Mouse (Mus musculus): ENCODE data around the gene Slc7a3. TPM values are rescaled to one million over a fixed set of nuclear protein-coding genes. Genes with fewer than 3 reads are reported as not detected.
A peak's percentile ranks its signal among the peaks of the same experiment; 100 is the strongest.
"Not testable (repeated sequence)": the region's sequence is repeated elsewhere in the genome, so short reads cannot be mapped to it uniquely, and the experiment has no call there.

The Slc7a3 gene
- polyA plus RNA-seq, 1 experiment from 2014 or later, result 1.8 TPM

DNA sequence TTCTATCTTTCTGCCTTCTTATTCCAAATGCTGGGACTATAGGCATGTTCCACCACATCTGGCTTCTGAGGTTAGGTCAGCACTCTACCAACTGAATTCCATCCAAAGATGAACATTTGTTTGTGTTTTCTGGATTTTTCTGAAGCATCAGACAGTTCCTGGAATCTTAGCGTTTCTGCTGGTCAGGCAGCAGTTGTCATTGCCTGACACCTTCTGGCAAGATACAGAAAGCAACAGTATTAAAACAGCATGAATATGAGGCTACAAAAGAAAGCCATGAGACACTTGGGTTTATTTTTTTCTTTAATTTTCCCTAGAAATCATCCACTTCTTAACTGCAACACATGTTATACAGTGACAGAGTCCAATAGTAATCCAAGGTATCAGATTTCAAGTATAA is 34.7 kb upstream of the Slc7a3 start:
- ATAC-seq (ENCODE audit: low FRiP score, low TSS enrichment) (no peak), DNase-seq (ENCODE audit: low spot score) (no peak)
- 42% methylated on average over 1 of the region's 1 CpGs for WGBS
- Histone ChIP-seq H3K4me2 (replicated peaks; ENCODE audit: low read depth) (no peak overlapping the region), H3K4me3 (ENCODE audit: low read depth, low read length) (no peak overlapping the region), H3K4me1 (replicated peaks; ENCODE audit: control insufficient read depth, insufficient read depth) (no peaks in the 10 kb centered on the region), H3K27me3 (ENCODE audit: control insufficient read depth, insufficient read depth, low read length) (no peaks in the 10 kb centered on the region), H3K36me3 (ENCODE audit: control insufficient read depth, insufficient read depth, low read length) (no peaks in the 10 kb centered on the region), H3K9ac (ENCODE audit: low read length) (no peak overlapping the region), H3K27ac (replicated peaks) (no peak overlapping the region), H3K9me3 (ENCODE audit: control insufficient read depth, low read length) (no peaks in the 10 kb centered on the region)
- TF ChIP-seq CTCF (IDR thresholded peaks at IDR 0.05; ENCODE audit: low read depth) (peak; percentile 66), EP300 (optimal IDR thresholded peaks at IDR 0.05) (no peak)

DNA sequence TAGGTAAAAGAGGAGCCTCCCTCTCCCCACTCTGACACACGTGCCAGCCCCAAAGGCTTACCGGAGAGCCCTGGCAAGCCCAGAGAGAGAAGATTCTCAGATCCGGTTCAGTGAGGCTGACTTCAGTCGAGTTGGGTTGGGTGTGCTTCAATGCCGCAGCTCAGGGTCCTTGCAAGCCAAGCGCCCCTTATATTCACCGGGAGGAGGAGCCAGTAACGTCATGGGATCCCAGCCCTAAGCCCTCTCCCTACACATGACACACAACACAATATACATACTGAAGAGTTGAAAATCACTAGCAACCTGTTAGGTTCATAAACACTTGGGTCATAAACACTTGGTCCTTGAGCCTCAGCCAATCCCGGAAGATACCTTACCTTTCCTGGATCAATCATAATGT is 609 bp downstream of the Slc7a3 start:
- H3K4me1 ChIP-seq (replicated peaks; ENCODE audit: control insufficient read depth, insufficient read depth); H3K9ac ChIP-seq (ENCODE audit: low read length); DNase-seq (ENCODE audit: low spot score); H3K27ac ChIP-seq (replicated peaks); ATAC-seq (ENCODE audit: low FRiP score, low TSS enrichment); H3K27me3 ChIP-seq (ENCODE audit: control insufficient read depth, insufficient read depth, low read length); H3K36me3 ChIP-seq (ENCODE audit: control insufficient read depth, insufficient read depth, low read length); H3K9me3 ChIP-seq (ENCODE audit: control insufficient read depth, low read length); H3K4me3 ChIP-seq (ENCODE audit: low read depth, low read length): not testable (repeated sequence)
- peak overlapping the region; percentile 43 for H3K4me2 ChIP-seq (replicated peaks; ENCODE audit: low read depth)
- 14% methylated on average over 5 of the region's 9 CpGs for WGBS

DNA sequence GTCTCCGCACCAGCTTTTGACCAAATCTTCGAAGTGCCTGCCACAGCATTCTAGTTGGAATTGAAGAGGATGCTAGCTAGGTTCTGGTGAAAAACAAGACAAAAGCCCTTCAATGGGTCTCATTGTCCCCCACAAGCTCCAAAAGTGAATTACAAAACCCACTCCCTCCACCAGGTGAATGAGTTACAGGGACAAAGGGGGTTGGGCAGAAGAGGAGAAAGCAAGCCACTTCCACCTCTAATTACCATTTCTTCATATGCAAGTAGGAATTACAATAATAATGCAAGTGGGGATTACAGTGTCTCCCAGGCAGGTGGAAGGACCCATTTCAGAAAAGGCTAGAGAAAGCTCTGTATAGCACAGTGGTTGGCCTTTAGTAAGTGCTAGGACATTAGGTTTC is 1.6 kb downstream of the Slc7a3 start:
- no peaks in the 10 kb centered on the region for H3K9me3 ChIP-seq (ENCODE audit: control insufficient read depth, low read length)
- H3K9ac ChIP-seq (ENCODE audit: low read length), result no peak overlapping the region
- DNase-seq (ENCODE audit: low spot score) (no peak), ATAC-seq (ENCODE audit: low FRiP score, low TSS enrichment) (no peak)
- H3K36me3 ChIP-seq (ENCODE audit: control insufficient read depth, insufficient read depth, low read length), result no peaks in the 10 kb centered on the region
- TF ChIP-seq EP300 (optimal IDR thresholded peaks at IDR 0.05) (no peak), CTCF (IDR thresholded peaks at IDR 0.05; ENCODE audit: low read depth) (no peak)
- no peak overlapping the region for H3K27ac ChIP-seq (replicated peaks)
- H3K27me3 ChIP-seq (ENCODE audit: control insufficient read depth, insufficient read depth, low read length), result no peaks in the 10 kb centered on the region
- no peak overlapping the region for H3K4me3 ChIP-seq (ENCODE audit: low read depth, low read length)
- 77% methylated on average over 2 of the region's 2 CpGs for WGBS
- no peaks in the 10 kb centered on the region for H3K4me1 ChIP-seq (replicated peaks; ENCODE audit: control insufficient read depth, insufficient read depth)
- no peak overlapping the region for H3K4me2 ChIP-seq (replicated peaks; ENCODE audit: low read depth)

DNA sequence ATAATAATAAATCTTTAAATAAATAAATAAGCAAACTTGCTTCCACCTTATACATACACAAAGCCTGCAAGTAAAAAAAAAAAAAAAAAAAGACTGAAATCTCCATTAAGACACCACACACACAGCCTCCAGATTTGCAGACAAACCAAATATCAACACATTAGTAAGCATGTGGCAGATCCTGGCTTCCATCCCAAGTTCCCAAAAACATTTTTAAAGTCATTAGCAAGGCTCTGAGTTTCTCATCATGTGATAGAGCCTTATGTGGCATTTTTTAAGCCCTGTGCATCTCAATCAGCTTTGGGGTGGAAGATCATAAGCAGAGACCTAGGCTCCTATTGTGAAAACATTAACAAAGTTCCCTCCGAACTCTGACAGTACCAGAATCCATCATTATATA is 20.6 kb downstream of the Slc7a3 start:
- no peak overlapping the region for H3K27ac ChIP-seq (replicated peaks)
- ATAC-seq (ENCODE audit: low FRiP score, low TSS enrichment), result no peak
- 48% methylated on average over 1 of the region's 1 CpGs for WGBS
- no peak overlapping the region for H3K4me2 ChIP-seq (replicated peaks; ENCODE audit: low read depth)
- H3K4me1 ChIP-seq (replicated peaks; ENCODE audit: control insufficient read depth, insufficient read depth), result no peaks in the 10 kb centered on the region
- TF ChIP-seq EP300 (optimal IDR thresholded peaks at IDR 0.05), result no peak
- no peak for TF ChIP-seq CTCF (IDR thresholded peaks at IDR 0.05; ENCODE audit: low read depth)
- no peaks in the 10 kb centered on the region for H3K27me3 ChIP-seq (ENCODE audit: control insufficient read depth, insufficient read depth, low read length)
- H3K4me3 ChIP-seq (ENCODE audit: low read depth, low read length), result no peak overlapping the region
- no peaks in the 10 kb centered on the region for H3K36me3 ChIP-seq (ENCODE audit: control insufficient read depth, insufficient read depth, low read length)
- no peaks in the 10 kb centered on the region for H3K9me3 ChIP-seq (ENCODE audit: control insufficient read depth, low read length)
- H3K9ac ChIP-seq (ENCODE audit: low read length), result no peak overlapping the region
- DNase-seq (ENCODE audit: low spot score), result no peak

DNA sequence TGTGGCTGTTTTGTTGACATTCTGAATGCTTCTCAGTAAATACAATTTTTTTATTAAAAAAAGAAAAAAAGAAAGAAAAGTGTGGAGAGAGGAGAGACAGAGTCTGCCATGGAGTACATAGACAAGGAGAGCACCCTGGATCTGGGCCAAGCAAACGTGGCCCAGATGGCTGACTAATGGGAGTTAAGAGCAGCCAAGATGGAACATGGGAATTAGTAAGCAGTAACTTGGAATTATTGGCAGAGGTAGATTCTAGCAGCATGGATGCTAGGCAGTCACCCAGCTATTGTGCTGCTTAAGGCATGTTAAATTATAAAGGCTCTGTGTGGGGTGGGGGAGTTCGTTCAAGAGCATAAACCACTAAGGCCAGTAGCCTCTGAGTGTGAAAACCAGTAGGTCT is 22.3 kb downstream of the Slc7a3 start:
- H3K27ac ChIP-seq (replicated peaks), result no peak overlapping the region
- H3K9ac ChIP-seq (ENCODE audit: low read length), result no peak overlapping the region
- 50% methylated on average over 2 of the region's 2 CpGs for WGBS
- H3K4me2 ChIP-seq (replicated peaks; ENCODE audit: low read depth), result no peak overlapping the region
- H3K4me3 ChIP-seq (ENCODE audit: low read depth, low read length), result no peak overlapping the region
- H3K27me3 ChIP-seq (ENCODE audit: control insufficient read depth, insufficient read depth, low read length), result no peaks in the 10 kb centered on the region
- TF ChIP-seq CTCF (IDR thresholded peaks at IDR 0.05; ENCODE audit: low read depth) (no peak), EP300 (optimal IDR thresholded peaks at IDR 0.05) (no peak)
- H3K4me1 ChIP-seq (replicated peaks; ENCODE audit: control insufficient read depth, insufficient read depth), result no peaks in the 10 kb centered on the region
- H3K36me3 ChIP-seq (ENCODE audit: control insufficient read depth, insufficient read depth, low read length), result no peaks in the 10 kb centered on the region
- ATAC-seq (ENCODE audit: low FRiP score, low TSS enrichment) (no peak), DNase-seq (ENCODE audit: low spot score) (no peak)
- no peaks in the 10 kb centered on the region for H3K9me3 ChIP-seq (ENCODE audit: control insufficient read depth, low read length)

DNA sequence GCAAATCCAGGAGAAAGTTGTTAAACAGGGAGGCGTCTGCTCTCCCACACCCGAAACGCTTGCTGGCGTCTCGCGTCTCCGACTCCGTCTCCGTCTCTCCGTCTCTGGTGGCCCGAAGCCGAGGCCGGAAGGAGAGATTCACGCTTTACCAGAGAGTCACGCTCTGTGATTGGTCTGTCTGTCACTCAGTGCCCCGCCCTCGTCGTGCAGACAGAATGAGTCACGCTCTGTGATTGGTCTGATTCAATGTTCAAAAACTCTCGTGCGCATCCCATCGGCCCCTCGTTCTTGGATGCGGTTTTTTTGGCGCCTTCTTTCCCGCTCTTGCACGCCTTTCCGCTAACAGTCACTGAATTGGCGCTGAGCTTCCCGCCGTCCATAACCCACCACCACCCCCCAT is 26.3 kb downstream of the Slc7a3 start, which contains the start of gene Tex11:
Gene Tex11, minus strand, starts transcription at position 127 of the 400 bp plus-strand sequence.
- Histone ChIP-seq H3K36me3 (ENCODE audit: control insufficient read depth, insufficient read depth, low read length) (no peaks in the 10 kb centered on the region), H3K4me2 (replicated peaks; ENCODE audit: low read depth) (no peak within 1 kb of the TSS), H3K4me1 (replicated peaks; ENCODE audit: control insufficient read depth, insufficient read depth) (no peaks in the 10 kb centered on the region), H3K9me3 (ENCODE audit: control insufficient read depth, low read length) (no peaks in the 10 kb centered on the region), H3K4me3 (ENCODE audit: low read depth, low read length) (no peak within 1 kb of the TSS), H3K9ac (ENCODE audit: low read length) (no peak within 1 kb of the TSS), H3K27me3 (ENCODE audit: control insufficient read depth, insufficient read depth, low read length) (no peaks in the 10 kb centered on the region), H3K27ac (replicated peaks) (no peak within 1 kb of the TSS)
- no peak for TF ChIP-seq EP300 (optimal IDR thresholded peaks at IDR 0.05)
- ATAC-seq (ENCODE audit: low FRiP score, low TSS enrichment), result no peak
- no peak for DNase-seq (ENCODE audit: low spot score)
- 88% methylated on average over 31 of the region's 31 CpGs for WGBS

Other genes starting within 250 kb of the Slc7a3 start
- 0.08 TPM in 2 replicates for gene Tex11, start 26.4 kb downstream of the Slc7a3 start, polyA plus RNA-seq (2015; fragmentation: Nextera tagmentation; extraction: Ambion mirVana)
- 35.7 and 40.0 TPM in 2 replicates for gene Snx12, start 136.5 kb upstream of the Slc7a3 start, polyA plus RNA-seq (2015; fragmentation: Nextera tagmentation; extraction: Ambion mirVana)
- 0.91 and 0.97 TPM in 2 replicates for gene Foxo4, start 168.5 kb upstream of the Slc7a3 start, polyA plus RNA-seq (2015; fragmentation: Nextera tagmentation; extraction: Ambion mirVana)
- gene Gm614, start 178.0 kb upstream of the Slc7a3 start, polyA plus RNA-seq (2015; fragmentation: Nextera tagmentation; extraction: Ambion mirVana), result not detected in 2 replicates
- 3.3 and 3.8 TPM in 2 replicates for gene Il2rg, start 182.2 kb upstream of the Slc7a3 start, polyA plus RNA-seq (2015; fragmentation: Nextera tagmentation; extraction: Ambion mirVana)
- not detected in 2 replicates for gene Gm20489, start 183.0 kb upstream of the Slc7a3 start, polyA plus RNA-seq (2015; fragmentation: Nextera tagmentation; extraction: Ambion mirVana)
- 10.1 and 11.7 TPM in 2 replicates for gene Med12, start 188.0 kb upstream of the Slc7a3 start, polyA plus RNA-seq (2015; fragmentation: Nextera tagmentation; extraction: Ambion mirVana)
- gene Nlgn3, start 213.1 kb upstream of the Slc7a3 start, polyA plus RNA-seq (2015; fragmentation: Nextera tagmentation; extraction: Ambion mirVana), result 1.7 TPM in 2 replicates